Mouse (Mus musculus) CD4-positive helper T cell, adult 2 months (primary cell): Measurements from ENCODE around the gene Scyl3.

Experiments used
- DNase-seq: peaks from one replicate; pipeline ENCODE4 v3.0.0-alpha.2; 2012; ENCODE audit warnings: low read depth, missing footprints, low spot score

Gene Scyl3

GRCm38 (mm10) chr1:163964008-163964689, 35.2 kb downstream of the Scyl3 start:
- DNase-seq: no peak

DNA sequence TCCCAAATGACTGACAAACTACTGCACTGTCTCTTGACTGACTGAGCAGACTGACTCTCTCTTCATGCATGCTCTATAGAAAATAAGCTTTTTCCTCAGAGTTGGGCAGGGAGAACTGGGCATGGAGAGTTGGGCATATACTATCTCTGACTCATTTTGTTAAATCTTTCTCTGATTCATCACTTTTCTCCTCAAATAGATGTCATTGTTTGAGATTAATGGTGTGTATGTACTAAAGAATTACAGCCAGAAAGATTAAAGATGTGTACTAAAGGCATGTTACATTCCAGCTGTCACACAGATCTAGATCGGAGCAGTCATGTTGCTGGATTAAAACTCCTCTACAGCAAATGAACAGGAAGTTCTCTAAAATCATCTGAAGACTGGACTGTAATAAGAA, 45.6 kb downstream of the Scyl3 start:
- DNase-seq: no peak

DNA sequence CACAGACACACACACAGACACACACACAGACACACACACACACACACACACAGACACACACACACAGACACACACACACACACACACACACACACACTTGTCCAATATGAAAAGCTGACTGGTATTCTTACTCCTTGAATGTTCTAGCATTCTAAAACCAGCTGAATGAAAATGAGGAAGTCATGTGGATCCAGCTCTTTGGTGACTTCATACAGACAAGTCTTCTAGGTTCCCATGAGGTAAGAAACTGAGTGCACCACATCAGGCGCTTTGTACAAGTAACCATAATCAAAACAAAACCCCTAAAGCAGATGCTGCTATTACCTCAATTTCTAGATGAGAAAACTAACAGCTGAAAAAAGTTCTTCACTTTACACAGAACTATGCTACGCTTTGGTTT, 46.2 kb downstream of the Scyl3 start:
- DNase-seq: no peak

DNA sequence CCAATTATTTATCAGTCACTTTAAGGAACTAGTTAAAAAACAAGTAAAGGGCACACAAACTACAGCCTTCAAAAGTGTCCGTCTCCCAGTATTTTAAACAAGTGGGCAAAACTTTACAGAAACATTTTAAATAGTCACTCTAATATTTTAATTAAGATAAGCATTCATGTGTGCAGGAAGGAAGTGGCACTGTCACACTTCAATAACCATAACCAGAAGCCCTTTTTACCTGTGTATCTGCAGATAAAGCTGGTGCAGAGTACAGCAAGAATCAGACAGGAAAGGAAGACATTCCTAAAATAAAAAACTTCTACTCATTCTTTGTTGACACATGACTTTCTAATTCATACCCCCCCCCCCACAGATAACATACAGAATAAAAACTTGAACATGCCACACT, 47.6 kb downstream of the Scyl3 start:
- no peak for DNase-seq

- no peak for DNase-seq
These were observed 63.5 kb downstream of the Scyl3 start for GRCm38 (mm10) chr1:163992371-163992770.

DNA sequence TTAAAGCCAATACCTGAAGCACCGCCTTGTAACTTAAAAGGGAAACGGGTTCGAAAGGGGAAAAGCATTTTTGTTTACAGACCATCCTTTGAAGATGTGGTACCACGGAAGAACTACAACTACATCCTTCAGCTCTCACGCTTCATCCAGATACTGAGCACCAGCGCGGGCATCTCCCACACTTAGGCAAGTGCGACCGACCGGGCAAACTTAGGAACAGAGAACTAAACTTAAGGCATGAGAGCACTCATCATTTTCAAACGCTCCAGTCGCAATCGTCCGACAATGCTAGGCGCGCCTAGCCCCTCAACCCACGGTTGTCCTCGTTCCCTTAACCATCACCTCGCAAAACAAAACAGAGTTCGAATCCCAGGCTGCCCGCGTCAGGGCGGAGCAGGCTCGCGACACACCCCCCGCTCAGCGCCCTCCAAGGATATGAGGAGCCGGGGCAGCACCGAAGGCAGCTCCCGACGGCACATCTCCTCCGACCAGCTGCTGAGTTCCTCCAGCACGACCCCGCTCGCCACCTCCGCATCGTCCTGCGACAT, 65.3 kb downstream of the Scyl3 start:
- no peak for DNase-seq

GRCm38 (mm10) chr1:163994721-163995608, 66.1 kb downstream of the Scyl3 start, which contains the start of the genes BC055324 and Mettl18:
Gene BC055324 (minus strand): TSS chr1:163994796.
Gene Mettl18 (plus strand): TSS chr1:163994889.
- DNase-seq: peak; percentile 94

DNA sequence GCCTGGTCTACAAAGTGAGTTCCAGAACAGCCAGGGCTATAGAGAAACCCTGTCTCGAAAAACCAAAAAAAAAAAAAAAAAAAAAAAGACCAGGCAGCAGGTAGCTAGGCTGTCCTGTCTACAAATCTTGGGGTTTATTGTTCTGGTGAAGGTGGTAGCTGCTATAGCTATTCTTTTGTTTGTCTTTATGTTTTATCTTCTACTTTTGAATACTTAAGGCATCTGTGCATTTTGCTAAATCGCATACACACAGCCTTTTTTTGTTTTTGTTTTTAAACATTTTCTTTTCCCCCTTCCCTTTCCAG, 66.7 kb downstream of the Scyl3 start:
- no peak for DNase-seq

- no peak for DNase-seq
These were observed 73.0 kb downstream of the Scyl3 start for GRCm38 (mm10) chr1:164001831-164002452.

GRCm38 (mm10) chr1:164004311-164004710, 75.4 kb downstream of the Scyl3 start:
- no peak for DNase-seq
